Mouse (Mus musculus) testis, adult 2 months (tissue): Measurements from ENCODE around the gene Tnni2.

Source experiments
- CTCF ChIP-seq: fragments of 200-500 bp; IDR thresholded peaks from 2 replicates; pipeline ENCODE4 v1.5.1; 2012; ENCODE audit warnings: low read depth, mild to moderate bottlenecking, inconsistent platforms, low read length, moderate library complexity; ENCODE audit not compliant: control insufficient read depth, insufficient read depth, insufficient replicate concordance
- POLR2A ChIP-seq: fragments of 200-500 bp; IDR thresholded peaks from 2 replicates; pipeline ENCODE4 v1.6.1; 2012; ENCODE audit warnings: low read depth, mild to moderate bottlenecking, inconsistent platforms, low read length, moderate library complexity; ENCODE audit not compliant: control insufficient read depth

DNA sequence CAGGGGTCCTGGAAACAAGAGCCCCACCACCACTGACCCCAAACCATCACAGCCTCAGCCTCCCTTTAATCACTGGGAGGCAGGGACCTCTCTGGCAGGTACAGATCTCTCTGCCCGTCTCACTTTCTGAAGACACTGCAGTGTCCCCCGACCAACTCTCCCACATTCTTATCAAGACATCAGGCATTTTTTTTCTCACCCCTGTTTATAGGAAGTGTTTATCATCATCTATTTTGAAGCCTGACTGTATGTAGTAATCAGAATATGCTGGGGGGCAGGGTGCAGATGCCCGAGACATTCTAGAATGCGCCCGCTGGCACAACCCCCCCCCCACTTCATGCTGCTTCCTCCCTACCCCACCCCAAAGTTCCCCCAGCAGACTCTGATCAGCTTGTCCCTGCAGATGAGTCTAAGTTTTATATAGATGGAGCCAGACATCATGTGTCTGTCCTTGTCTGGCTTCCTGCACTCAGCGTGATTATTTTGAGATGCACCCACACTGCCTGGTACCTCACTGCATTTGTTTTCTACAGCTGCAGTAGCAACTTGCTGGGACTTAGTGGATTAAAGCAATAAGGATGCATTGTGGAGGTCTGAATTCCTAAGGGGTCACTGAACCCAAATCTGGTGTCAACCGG lies 41.4 kb upstream of the Tnni2 start:
- TF ChIP-seq CTCF (no peak), POLR2A (no peak)
